Mouse (Mus musculus): ENCODE results near the gene Abcc2.

Gene Abcc2

DNA sequence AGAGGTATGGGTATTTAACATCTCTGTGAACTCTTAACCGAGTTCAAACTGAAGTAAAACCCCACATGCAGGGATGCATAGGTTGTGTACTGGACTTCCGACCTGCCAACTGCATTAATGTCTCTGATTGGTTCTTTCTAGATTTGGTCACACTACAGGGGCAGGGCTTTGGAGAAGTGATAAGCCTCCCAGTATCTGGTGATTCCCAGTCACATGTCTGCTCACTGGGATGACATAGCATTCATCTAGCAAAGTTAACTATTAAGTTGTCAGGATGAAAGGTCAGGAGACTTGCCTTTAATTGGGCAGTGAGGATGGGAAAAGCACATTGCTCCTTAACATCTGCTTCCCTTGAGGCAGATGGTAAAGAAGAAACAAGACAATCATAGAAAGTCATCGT lies at the start of gene Abcc2:
Gene Abcc2, plus strand, starts transcription at position 213 of the 400 bp plus-strand sequence.
- no peak for DNase-seq

DNA sequence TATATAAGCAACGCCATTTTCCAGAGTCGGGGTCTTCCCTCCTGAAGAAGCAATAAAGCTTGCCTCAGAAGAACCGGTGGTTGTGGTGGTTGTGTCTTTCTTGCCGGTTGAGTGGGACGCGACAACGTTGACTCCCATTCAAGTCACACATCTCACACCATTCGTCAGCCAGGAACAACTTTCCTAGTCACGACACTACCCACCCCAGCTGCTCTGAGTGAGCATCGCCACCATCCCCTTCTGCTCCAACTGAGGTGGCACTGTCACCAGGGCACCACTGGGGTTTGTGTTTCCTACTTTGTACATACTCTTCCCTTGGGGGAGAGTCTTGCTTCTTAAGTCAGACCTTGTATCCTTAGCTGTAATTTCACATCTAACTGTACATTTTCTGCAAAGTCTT lies 43.6 kb upstream of the Abcc2 start:
- DNase-seq: no peak

DNA sequence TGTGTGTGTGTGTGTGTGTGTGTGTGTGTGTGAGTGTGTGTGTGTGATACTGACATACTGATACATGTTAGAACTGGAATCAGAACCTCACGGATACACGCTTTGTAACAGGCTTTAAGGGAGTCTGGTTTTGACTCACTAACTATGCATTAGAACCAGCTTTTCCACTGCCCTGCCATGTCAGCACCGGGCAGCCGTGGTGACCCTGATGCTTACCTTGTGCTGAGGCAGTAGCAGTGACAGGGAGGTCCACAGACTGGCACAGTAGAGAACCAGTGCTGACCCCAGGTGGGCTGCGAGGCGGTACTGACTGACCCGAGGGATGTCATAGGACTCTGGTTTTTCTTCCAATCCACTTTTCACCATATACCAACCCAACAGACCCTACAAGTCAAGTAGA lies 38.6 kb upstream of the Abcc2 start:
- DNase-seq: no peak

DNA sequence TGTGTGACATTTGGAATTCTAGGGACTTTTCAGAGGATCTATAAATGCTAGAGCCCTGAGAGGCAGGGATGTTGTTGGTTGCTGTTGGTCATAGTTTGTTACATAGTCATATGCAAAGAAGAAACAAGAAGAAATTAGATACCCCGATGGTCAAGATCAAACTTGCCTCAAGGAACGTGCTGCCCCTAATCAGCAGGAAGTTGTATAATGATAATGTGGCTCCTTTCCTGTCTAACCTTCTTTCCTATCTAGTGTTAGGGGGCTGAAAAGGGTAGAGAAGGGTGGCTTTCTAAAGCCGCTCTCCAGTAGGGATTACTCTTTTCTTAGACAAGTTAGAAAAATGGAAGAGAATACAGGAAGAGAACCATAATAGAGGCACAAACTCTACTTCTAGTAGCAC lies 36.3 kb upstream of the Abcc2 start:
- no peak for DNase-seq

DNA sequence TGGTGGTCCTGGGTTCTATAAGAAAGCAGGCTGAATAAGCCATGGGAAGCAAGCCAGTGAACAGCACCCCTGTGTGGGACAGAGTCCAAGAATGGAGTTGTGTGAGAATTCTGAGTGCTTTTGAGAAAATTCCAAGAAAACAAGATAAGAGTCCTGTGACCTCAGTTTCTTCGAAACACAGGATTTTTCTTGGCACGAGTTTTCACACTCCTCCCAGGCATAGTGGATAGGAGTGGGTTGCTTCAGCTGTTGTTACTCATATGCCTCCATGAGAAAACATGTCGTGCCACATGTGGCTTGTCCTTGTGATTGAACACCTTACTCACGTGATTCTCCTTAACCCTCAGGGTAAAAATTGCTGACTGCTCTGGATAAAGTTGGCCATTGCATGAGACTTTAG lies 34.1 kb upstream of the Abcc2 start:
- DNase-seq: no peak

DNA sequence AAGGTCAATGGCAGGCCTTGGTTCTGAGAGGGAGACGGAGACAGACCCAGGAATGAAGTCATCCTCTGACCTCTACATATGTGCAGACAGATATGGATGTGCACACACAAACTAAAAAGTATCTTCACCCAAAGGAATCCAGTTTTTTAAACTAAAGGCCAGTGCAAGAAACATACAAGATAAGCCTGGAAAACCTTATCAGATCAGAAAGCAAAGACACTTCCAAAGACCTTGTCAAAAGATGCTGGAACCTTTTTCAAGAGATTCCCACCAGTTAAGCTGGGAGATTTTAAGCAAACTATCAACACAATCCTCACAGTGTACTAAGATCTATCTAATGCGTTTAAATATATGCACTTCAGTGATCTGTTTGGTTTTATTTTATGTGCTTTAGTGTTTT lies 32.0 kb upstream of the Abcc2 start:
- no peak for DNase-seq

DNA sequence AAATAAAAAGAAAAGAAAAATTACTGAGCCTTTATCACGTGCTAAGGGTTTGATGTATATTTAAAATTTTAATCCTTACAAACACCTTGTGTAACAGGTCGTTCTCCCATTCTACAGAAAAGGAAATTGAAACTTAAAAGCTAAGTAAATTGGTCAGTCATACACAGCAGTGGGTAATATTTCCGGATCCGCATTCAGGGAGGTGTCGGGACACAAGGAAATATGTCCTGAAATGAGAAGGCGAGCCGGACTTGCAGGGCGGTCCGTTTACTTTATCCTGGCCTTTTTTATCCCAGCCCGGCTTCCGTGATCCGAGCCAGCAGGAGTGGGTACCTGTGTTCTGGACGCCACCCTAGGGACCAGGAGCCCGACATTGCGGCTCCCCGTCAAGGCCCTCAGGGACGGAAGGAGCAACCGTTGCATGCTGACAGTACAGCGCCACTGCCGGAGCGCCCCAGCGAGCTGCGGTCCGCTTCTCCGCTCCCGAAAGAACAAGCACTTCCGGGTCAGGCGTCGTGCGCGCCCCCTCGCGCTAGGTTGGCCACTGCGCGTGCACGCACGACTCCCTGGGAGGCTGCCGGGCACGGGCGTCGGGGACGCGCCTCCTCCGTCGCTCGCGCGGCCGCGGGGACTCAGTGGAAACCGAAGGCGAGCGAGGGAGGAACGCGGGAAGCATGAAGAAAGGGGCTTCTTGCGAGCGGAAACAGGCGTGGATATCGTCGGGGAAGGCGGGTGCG lies 29.3 kb upstream of the Abcc2 start, which contains the start of the genes Cutc and Cox15:
Gene Cutc, plus strand, starts transcription at position 508 of the 737 bp plus-strand sequence.
Gene Cox15, minus strand, starts transcription at position 512 of the 737 bp plus-strand sequence.
- peak; percentile 95 for DNase-seq

DNA sequence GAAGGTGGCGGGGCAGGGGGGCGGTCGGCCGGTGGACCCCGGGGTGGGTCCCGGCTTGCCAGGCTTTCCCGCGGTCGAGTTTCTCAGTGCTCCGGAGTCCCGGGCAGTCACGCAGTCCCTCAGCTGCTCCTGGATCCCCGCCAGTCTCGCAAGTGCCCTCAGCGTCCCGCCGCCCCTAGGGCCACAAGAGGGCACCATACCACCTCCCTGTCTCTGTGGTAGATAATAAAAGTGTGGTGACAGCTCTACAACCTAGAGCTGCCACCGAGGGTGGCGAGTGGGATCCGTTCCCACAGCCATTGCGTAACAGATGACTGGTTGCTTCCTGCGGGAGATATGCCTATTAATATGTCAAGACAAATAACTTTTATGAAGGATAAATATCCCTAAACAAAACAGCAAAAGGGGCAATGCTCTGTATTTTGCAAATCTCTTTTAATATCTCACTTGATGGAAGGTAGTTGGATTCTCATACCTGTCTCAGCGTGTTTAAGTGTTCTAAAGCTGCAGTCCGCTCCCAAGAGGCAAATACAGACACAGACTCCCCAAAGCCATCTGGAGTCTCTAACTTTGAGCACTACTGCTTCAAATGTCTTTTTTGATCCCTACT lies 28.7 kb upstream of the Abcc2 start:
- peak; percentile 93 for DNase-seq

DNA sequence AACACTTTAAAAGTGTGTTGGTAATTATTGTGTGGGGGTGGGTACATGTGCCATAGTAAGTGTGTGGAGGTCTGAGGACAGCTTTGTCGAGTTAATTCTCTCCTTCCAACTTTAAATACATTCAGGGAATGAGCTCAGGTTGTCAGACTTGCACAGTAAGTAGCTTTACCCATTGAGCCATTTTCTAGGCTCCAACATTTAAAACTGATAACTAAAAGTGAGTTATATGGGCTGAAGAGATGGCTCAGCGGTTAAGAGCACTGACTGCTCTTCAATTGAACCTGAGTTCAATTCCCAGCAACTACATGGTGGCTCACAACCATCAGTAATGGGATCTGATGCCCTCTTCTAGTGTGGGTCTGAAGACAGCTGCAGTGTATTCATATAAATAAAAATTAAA lies 27.8 kb upstream of the Abcc2 start:
- DNase-seq: no peak

DNA sequence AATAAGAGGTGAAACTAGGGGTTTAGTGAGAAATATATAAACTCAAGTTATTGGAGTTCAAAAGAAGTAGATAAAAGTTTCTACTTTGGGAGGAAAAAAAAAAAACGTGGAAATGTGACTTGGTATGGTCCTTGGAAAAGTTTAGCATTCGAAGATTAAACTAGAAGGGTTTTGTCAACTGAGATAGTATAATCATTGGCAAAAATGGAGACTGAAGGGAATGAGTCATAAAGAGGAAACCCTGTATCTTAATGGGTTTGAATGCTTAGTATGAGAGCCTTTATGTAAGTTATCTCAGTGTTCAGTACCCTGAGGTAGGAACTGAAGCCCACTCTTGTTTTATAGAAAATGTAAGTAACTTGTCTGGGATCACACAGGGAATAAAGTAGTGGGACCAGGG lies 27.1 kb upstream of the Abcc2 start:
- DNase-seq: no peak

DNA sequence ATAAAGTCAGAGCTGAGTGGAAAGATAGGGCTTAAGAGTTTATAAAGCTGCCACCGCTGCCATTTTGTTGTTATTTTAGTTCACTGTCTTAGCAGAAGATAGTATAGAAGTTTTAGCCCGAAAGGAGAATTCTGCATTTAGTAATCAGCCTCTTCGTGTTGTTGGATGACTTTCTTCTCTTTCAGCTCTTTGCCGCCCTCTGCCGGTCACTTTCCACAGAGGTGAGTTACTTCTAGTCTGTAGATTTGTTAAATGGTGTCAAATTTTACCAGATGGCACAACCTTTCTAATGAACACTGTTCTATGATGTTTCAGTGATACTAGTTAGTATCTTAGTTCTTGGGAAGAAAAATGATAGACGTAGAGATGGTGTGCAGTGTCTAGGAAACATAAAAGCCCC lies 21.5 kb upstream of the Abcc2 start:
- DNase-seq: peak; percentile 35

DNA sequence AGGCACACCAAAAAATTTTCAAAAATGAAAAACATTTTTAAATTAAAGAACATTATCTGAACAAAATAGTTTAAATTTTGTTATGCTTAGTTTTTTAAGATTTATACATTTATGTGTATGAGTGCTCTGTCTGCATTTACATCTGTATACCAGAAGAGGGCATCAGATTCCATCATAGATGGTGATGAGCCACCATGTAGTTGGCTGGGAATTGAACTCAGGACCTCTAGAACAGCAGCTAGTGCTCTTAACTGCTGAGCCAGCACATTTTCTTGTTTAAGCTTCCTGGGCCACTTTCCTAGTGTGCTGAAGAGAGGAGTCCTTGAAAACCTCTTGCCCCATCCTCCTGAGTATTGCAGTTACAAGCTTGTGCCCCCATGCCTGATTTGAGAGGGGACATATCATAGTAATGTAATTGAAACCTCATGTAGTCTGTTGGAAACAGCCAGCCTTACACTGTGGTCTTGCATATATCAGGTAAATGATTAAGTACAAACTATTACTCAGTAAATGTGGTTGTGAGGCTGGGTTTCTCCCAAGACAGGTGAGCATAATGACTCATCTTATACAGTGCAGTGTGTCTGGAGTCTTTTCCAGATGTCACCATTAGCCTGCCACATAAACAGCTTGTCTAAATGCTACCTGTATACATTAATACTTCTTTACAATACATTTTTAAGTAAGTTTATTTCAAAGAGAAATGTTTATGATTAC lies 20.3 kb upstream of the Abcc2 start:
- no peak for DNase-seq

DNA sequence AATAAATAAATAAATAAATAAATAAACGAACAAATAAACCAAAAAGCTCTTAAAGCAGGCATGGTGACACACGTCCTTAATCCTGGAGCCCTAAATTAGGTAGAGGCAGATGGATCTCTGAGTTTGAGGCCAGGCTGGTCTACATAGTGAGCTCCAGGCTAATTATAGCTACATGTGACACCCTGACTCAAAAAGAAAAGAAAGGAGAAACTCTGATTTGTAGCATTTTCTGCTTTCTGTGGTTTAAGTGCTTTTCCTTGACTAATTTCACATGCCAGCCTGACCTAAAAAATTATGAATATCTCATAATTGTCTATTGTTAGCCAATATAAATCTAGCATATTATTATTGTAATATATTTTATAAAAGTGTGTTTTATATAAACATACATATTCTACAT lies 19.6 kb upstream of the Abcc2 start:
- DNase-seq: no peak

DNA sequence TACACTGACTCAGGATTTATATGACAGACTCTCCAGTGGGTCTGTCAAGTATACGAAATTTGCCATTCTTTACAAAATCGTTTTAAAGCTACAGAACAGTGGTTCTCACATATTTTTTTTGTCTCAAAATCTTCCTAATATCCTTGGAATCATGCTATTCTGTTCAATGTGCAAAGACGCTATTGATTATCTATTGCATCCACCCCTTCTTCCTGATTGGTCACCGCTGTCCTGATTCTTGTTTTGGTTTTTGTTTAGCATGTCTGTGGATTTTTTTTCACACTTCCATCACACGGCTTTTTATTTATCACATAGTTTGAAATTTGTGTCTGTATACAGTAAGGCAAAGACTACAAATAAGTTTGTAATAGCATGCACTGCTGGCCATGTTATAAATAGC lies 15.5 kb upstream of the Abcc2 start:
- DNase-seq: no peak

DNA sequence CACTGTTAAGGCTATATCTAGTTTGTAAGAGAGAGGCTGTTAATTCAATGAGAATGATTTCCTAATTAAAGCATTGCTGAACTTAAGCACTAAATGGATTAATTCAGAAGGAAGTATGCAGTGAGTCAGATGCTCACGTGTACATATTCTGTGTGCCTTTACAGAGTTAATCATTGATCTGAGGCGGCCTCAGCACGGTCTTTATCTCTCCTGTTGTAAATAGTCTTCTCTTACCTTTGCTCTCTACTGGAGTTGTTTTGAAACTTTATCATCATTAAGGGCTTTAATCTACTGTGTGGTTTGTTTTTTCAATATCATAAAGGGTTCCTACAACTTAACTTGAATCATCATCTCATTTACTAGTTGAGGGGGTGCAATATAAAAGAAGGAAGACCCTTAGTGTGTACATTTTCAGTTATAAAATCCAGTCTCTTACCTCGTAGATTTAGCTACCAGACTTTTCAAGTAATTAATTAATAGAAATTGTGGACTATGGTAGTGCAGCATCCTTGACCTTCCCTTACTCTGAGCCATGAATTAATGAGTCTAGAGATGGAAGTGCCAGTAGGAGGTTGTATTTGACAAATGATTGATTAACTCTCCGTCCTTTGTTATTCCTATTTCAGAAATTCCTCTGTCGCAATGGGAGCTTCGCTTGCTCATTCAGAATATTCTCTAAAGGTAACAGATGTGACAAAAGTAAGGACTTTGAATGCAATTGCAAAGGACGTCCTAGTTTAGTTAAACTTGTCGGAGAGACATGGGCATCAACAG lies 14.3 kb upstream of the Abcc2 start:
- DNase-seq: no peak

DNA sequence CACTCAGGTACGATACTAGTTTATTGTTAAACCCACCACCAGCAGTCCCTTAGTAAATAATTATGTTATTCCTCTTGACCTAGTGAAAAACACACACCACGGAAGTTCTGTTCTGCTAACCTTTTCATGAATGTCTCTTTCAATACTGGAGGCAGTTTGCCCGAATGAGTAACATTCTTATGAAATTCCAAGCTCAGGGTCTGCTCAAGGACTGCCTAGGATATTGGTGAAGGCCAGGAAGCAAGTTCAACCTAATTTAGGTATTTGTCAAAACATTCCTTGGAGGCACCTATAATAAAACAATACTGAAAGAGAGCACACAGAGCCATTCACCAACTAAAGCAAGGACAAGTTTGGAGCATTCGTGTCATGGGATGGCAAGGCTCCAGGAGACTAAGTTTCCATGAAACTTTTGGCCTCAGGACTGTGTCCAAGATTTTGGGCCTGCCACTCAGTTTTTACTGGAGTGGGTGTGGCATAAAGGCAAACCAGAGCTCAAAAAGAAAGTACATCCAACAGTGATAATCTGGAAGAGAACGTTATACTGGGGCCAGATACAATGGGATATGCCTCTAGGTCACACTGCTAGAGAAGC lies 12.5 kb upstream of the Abcc2 start:
- DNase-seq: no peak

DNA sequence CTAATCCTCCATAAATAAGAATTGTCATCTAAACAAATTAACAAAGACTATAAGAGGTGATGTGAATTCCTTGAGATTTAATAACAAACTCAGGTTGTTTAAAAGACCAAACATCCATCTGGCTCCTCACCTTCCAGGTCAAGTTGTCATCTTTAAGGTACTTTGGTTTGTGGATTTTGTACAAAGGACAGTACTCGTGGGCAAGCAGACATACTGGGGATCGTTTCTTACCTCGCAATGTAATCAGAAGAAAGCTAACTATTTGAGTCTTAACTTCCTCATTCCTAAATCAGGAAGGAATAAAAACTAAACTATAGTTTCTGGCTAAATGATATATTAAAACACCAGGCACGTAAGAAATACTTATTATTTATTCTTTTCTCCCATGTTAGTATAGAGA lies 11.4 kb upstream of the Abcc2 start:
- no peak for DNase-seq

DNA sequence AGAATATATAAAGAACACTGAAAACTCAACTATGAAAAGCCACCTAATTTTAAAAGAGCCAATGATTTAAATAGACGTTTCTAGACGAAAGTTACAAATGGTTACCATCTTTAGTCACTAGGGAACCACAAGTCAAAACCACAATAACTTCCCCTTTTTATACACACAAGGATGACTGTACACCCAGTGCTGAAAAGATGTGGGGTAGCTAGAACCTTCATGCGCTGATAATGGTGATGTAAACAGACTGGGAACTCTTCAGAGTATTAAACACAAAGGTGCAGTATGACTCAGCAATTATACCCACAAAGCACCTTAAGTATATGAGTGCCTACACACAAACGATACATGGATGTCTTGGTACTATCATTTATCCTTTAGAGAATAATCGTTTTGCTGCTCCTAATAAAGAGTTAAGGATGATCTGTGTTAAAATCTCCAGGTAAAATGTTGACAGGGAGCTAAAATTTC lies 10.5 kb upstream of the Abcc2 start:
- no peak for DNase-seq

DNA sequence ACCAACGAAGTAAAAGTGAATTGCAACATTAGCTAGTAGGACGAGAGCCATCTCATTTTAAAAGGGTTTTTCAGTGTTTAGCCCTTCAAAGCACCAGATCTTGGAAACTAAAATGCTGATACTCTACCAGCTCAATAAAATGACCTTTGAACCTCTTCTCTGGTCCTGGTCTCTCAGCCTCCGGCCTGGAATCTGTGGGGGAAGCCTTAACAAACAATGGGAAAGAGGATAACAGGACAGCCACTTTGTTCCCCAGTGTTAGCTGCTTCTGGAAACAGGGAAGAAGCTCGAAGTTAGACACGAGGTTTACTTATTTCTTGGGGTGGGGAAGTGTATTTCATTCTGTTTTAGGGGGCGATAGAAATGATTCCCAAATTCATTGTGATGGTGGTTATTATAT lies 9.7 kb upstream of the Abcc2 start:
- DNase-seq: no peak

DNA sequence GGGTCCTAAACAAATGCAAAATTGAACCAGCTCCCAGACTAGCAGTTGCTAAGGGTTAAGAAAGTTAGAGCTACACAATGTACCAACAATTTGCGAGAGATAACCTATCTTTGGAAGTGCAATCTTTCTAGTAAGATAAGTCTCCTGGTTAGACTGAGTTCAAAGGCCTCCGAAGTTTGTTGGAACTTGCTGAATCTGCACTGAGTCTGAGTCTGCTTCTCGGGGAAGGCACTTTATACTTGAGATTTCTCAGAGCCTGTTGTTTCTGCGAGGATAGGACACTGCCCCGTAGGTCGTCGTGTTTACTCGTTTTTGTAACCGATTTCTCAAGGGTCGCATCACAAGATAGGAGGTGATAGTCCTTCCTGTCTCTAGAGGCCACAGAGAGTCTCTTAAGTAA lies 6.6 kb upstream of the Abcc2 start:
- DNase-seq: no peak

DNA sequence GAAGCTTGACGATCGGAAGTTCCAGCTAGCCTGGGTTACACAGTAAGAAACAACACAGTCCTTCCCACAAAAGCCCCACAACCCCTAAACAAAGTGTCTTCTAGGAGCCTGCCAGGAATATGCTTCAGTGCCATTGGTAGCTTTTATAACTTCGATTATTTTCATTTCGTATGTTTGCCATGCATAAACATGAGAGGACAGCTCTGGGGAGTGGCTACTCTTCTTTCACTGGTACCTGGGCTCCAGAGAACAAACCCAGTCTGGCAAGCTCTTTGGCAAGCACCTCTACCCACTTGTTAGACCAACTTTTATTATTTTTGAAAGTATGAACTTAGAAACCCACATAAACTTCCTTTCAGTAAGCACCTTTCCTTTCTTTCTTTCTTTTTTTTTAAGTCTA lies 5.4 kb upstream of the Abcc2 start:
- DNase-seq: no peak

DNA sequence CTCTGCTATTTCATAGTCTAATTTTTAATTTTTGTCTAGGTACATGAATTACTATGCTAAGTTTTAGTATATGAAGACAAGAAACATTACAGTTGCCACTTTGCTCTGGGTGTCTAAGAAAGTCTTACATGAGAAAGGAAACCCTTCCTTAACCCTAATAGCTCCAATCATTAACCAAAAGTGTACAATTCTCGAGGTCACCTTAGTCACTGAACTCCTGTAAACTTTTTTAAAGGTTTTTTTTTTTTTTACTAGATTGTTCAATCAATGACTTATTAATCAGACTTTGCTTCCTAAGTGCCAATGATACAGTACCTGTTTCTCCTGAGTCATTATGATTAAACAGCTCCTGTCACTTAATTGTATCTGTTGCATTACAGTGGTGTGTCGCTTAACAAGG lies 4.7 kb upstream of the Abcc2 start:
- no peak for DNase-seq

DNA sequence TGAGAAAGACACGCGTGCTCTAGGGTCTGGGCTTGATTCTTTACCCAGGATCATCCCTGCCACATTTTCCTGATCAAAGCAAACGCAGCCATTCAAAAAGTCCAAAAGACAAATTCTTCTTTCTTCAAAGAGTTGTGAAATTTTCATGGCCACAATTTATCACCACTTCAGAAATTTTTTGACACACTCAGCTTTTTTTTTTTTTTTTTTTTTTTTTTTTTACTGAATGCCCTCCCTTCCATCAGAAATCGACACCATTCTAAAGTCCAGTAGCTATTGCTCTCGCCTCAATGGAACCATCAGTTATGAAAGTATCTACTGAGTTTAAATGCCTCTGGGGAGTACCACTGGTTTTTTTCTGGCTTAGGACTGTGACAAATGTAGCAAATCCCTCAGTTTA lies 1.6 kb upstream of the Abcc2 start:
- no peak for DNase-seq

All from cerebellum, adult 9-11 months (tissue).